Mouse (Mus musculus): Measurements from ENCODE around the gene Dtx2. TPM values are rescaled to one million over a fixed set of nuclear protein-coding genes. Genes with fewer than 3 reads are reported as not detected.

Gene Dtx2
- polyA plus RNA-seq, 1 experiment from 2014 or later = 34.8 TPM

GRCm38 (mm10) chr5:136004537-136004936, 9.9 kb downstream of the Dtx2 start:
- H3K9ac ChIP-seq = no peak overlapping the region
- no peaks in the 10 kb centered on the region for H3K9me3 ChIP-seq
- H3K4me1 ChIP-seq = peaks cover 23% of the 10 kb centered on the region
- H3K27me3 ChIP-seq = no peaks in the 10 kb centered on the region
- H3K36me3 ChIP-seq = peaks cover 28% of the 10 kb centered on the region
- H3K27ac ChIP-seq = no peak overlapping the region
- H3K4me3 ChIP-seq = no peak overlapping the region
- no peak for ATAC-seq (ENCODE audit: insufficient number of reproducible peaks, insufficient read depth, low FRiP score, low TSS enrichment, low read depth)
- no peak overlapping the region for H3K4me2 ChIP-seq
- WGBS = 67% methylated on average over 4 of the region's 4 CpGs

- peaks cover 33% of the 10 kb centered on the region for H3K36me3 ChIP-seq
- ATAC-seq (ENCODE audit: insufficient number of reproducible peaks, insufficient read depth, low FRiP score, low TSS enrichment, low read depth) = no peak
- no peak overlapping the region for H3K4me2 ChIP-seq
- no peaks in the 10 kb centered on the region for H3K27me3 ChIP-seq
- H3K27ac ChIP-seq = no peak overlapping the region
- H3K4me1 ChIP-seq = peaks cover 17% of the 10 kb centered on the region
- H3K4me3 ChIP-seq = no peak overlapping the region
- H3K9me3 ChIP-seq = no peaks in the 10 kb centered on the region
- H3K9ac ChIP-seq = no peak overlapping the region
- 77% methylated on average over 7 of the region's 7 CpGs for WGBS
These were observed 13.1 kb downstream of the Dtx2 start for GRCm38 (mm10) chr5:136007745-136008144.

GRCm38 (mm10) chr5:136014877-136015276, 20.3 kb downstream of the Dtx2 start:
- H3K9ac ChIP-seq = 0 out of 2 replicates have a peak overlapping the region, but pooled peaks have one; percentile 44
- H3K4me2 ChIP-seq = no peak overlapping the region
- no peaks in the 10 kb centered on the region for H3K27me3 ChIP-seq
- no peaks in the 10 kb centered on the region for H3K9me3 ChIP-seq
- peaks cover 31% of the 10 kb centered on the region for H3K4me1 ChIP-seq
- H3K4me3 ChIP-seq = no peak overlapping the region
- peak overlapping the region; percentile 82 for H3K27ac ChIP-seq
- H3K36me3 ChIP-seq = peaks cover 55% of the 10 kb centered on the region
- WGBS = 88% methylated on average over 10 of the region's 10 CpGs
- ATAC-seq (ENCODE audit: insufficient number of reproducible peaks, insufficient read depth, low FRiP score, low TSS enrichment, low read depth) = no peak

- Histone ChIP-seq H3K27ac (peak overlapping the region; percentile 82), H3K4me1 (peaks cover 32% of the 10 kb centered on the region), H3K9me3 (no peaks in the 10 kb centered on the region), H3K4me2 (no peak overlapping the region), H3K36me3 (peaks cover 55% of the 10 kb centered on the region), H3K27me3 (no peaks in the 10 kb centered on the region), H3K9ac (0 out of 2 replicates have a peak overlapping the region, but pooled peaks have one; percentile 47), H3K4me3 (no peak overlapping the region)
- WGBS = 80% methylated on average over 10 of the region's 10 CpGs
- no peak for ATAC-seq (ENCODE audit: insufficient number of reproducible peaks, insufficient read depth, low FRiP score, low TSS enrichment, low read depth)
These were observed 21.0 kb downstream of the Dtx2 start for GRCm38 (mm10) chr5:136015586-136015985.

- H3K9me3 ChIP-seq = no peaks in the 10 kb centered on the region
- ATAC-seq (ENCODE audit: insufficient number of reproducible peaks, insufficient read depth, low FRiP score, low TSS enrichment, low read depth) = peak; percentile 50; the same call in 1 of the 2 replicates
These were observed 21.6 kb downstream of the Dtx2 start for GRCm38 (mm10) chr5:136016014-136016876.

GRCm38 (mm10) chr5:136017262-136017661, 22.7 kb downstream of the Dtx2 start:
- WGBS = 86% methylated on average over 6 of the region's 6 CpGs
- Histone ChIP-seq H3K9me3 (no peaks in the 10 kb centered on the region), H3K36me3 (peaks cover 54% of the 10 kb centered on the region), H3K4me1 (peaks cover 32% of the 10 kb centered on the region), H3K9ac (no peak overlapping the region), H3K27me3 (no peaks in the 10 kb centered on the region), H3K4me3 (no peak overlapping the region), H3K27ac (peak overlapping the region; percentile 5; the same call in 1 of the 2 replicates), H3K4me2 (no peak overlapping the region)
- no peak for ATAC-seq (ENCODE audit: insufficient number of reproducible peaks, insufficient read depth, low FRiP score, low TSS enrichment, low read depth)

More at GRCm38 (mm10) chr5:136016014-136016876, 21.6 kb downstream of the Dtx2 start:
- Histone ChIP-seq H3K9ac (0 out of 2 replicates have a peak overlapping the region, but pooled peaks have one; percentile 49), H3K4me2 (no peak overlapping the region), H3K36me3 (peaks cover 55% of the 10 kb centered on the region), H3K4me1 (peaks cover 32% of the 10 kb centered on the region), H3K27me3 (no peaks in the 10 kb centered on the region), H3K4me3 (no peak overlapping the region), H3K27ac (peak overlapping the region; percentile 82)
- 56% methylated on average over 10 of the region's 10 CpGs for WGBS

GRCm38 (mm10) chr5:136018726-136019125, 24.1 kb downstream of the Dtx2 start:
- H3K4me2 ChIP-seq = no peak overlapping the region
- 79% methylated on average over 2 of the region's 2 CpGs for WGBS
- H3K36me3 ChIP-seq = peaks cover 43% of the 10 kb centered on the region
- no peak for ATAC-seq (ENCODE audit: insufficient number of reproducible peaks, insufficient read depth, low FRiP score, low TSS enrichment, low read depth)
- H3K27me3 ChIP-seq = no peaks in the 10 kb centered on the region
- peaks cover 32% of the 10 kb centered on the region for H3K4me1 ChIP-seq
- no peak overlapping the region for H3K4me3 ChIP-seq
- no peaks in the 10 kb centered on the region for H3K9me3 ChIP-seq
- H3K9ac ChIP-seq = no peak overlapping the region
- no peak overlapping the region for H3K27ac ChIP-seq

- 32% methylated on average over 1 of the region's 1 CpGs for WGBS
- ATAC-seq (ENCODE audit: insufficient number of reproducible peaks, insufficient read depth, low FRiP score, low TSS enrichment, low read depth) = no peak
- H3K36me3 ChIP-seq = peaks cover 39% of the 10 kb centered on the region
- no peaks in the 10 kb centered on the region for H3K27me3 ChIP-seq
- peaks cover 29% of the 10 kb centered on the region for H3K4me1 ChIP-seq
- H3K9ac ChIP-seq = no peak overlapping the region
- H3K27ac ChIP-seq = no peak overlapping the region
- H3K9me3 ChIP-seq = no peaks in the 10 kb centered on the region
- H3K4me2 ChIP-seq = no peak overlapping the region
- no peak overlapping the region for H3K4me3 ChIP-seq
These were observed 25.3 kb downstream of the Dtx2 start for GRCm38 (mm10) chr5:136019907-136020306.

GRCm38 (mm10) chr5:136025712-136026111, 31.1 kb downstream of the Dtx2 start:
- no peak overlapping the region for H3K27ac ChIP-seq
- H3K4me1 ChIP-seq = no peaks in the 10 kb centered on the region
- ATAC-seq (ENCODE audit: insufficient number of reproducible peaks, insufficient read depth, low FRiP score, low TSS enrichment, low read depth) = no peak
- peaks cover 72% of the 10 kb centered on the region for H3K36me3 ChIP-seq
- no peaks in the 10 kb centered on the region for H3K9me3 ChIP-seq
- no peak overlapping the region for H3K4me3 ChIP-seq
- 80% methylated on average over 3 of the region's 3 CpGs for WGBS
- H3K9ac ChIP-seq = peak overlapping the region; percentile 27; the same call in 1 of the 2 replicates
- H3K27me3 ChIP-seq = no peaks in the 10 kb centered on the region
- H3K4me2 ChIP-seq = no peak overlapping the region

- no peaks in the 10 kb centered on the region for H3K27me3 ChIP-seq
- no peaks in the 10 kb centered on the region for H3K4me1 ChIP-seq
- H3K27ac ChIP-seq = no peak overlapping the region
- WGBS = 91% methylated on average over 9 of the region's 9 CpGs
- H3K4me2 ChIP-seq = no peak overlapping the region
- H3K9me3 ChIP-seq = no peaks in the 10 kb centered on the region
- H3K9ac ChIP-seq = no peak overlapping the region
- no peak overlapping the region for H3K4me3 ChIP-seq
- H3K36me3 ChIP-seq = peaks cover 74% of the 10 kb centered on the region
- ATAC-seq (ENCODE audit: insufficient number of reproducible peaks, insufficient read depth, low FRiP score, low TSS enrichment, low read depth) = no peak
These were observed 32.3 kb downstream of the Dtx2 start for GRCm38 (mm10) chr5:136026859-136027258.

- H3K4me1 ChIP-seq = no peaks in the 10 kb centered on the region
- WGBS = 78% methylated on average over 11 of the region's 11 CpGs
- H3K27ac ChIP-seq = no peak overlapping the region
- H3K9me3 ChIP-seq = no peaks in the 10 kb centered on the region
- H3K27me3 ChIP-seq = no peaks in the 10 kb centered on the region
- H3K36me3 ChIP-seq = peaks cover 80% of the 10 kb centered on the region
- H3K4me2 ChIP-seq = no peak overlapping the region
- H3K9ac ChIP-seq = no peak overlapping the region
- no peak for ATAC-seq (ENCODE audit: insufficient number of reproducible peaks, insufficient read depth, low FRiP score, low TSS enrichment, low read depth)
- no peak overlapping the region for H3K4me3 ChIP-seq
These were observed 33.2 kb downstream of the Dtx2 start for GRCm38 (mm10) chr5:136027612-136028311.
